Mouse (Mus musculus) liver, embryonic 11.5 days (tissue): ENCODE measurements around the gene Pou3f1. TPM values are rescaled to one million over a fixed set of nuclear protein-coding genes. Genes with fewer than 3 reads are reported as not detected.
A peak's percentile ranks its signal among the peaks of the same experiment; 100 is the strongest.

ENCODE experiments used
- ATAC-seq: fragments of 200-750 bp; cut with Nextera tagmentation; replicated peaks from 2 replicates; pipeline ENCODE4 v1.8.0; 2017; ENCODE audit warnings: moderate number of reproducible peaks, mild to moderate bottlenecking, moderate TSS enrichment, moderate library complexity; ENCODE audit not compliant: low FRiP score
- DNase-seq: peaks from one replicate; pipeline ENCODE4 v3.0.0-alpha.2; 2017; ENCODE audit warnings: low spot score
- H3K27ac ChIP-seq: fragments of 300-500 bp; sonication (generic); 2 replicates; pipeline ENCODE4 v1.5.1; 2014; ENCODE audit warnings: mild to moderate bottlenecking, low read depth, low read length, control low read depth
- H3K27me3 ChIP-seq: fragments of 300-500 bp; sonication (generic); replicated peaks from 2 replicates; pipeline ENCODE4 v1.6.1; 2014; ENCODE audit warnings: low read length, mixed read lengths; ENCODE audit not compliant: control insufficient read depth, insufficient read depth
- H3K36me3 ChIP-seq: fragments of 300-500 bp; sonication (generic); 2 replicates; pipeline ENCODE4 v1.6.1; 2014; ENCODE audit warnings: mild to moderate bottlenecking, low read length, moderate library complexity, mixed read lengths; ENCODE audit not compliant: control insufficient read depth, insufficient read depth
- H3K4me1 ChIP-seq: fragments of 300-500 bp; sonication (generic); replicated peaks from 2 replicates; pipeline ENCODE4 v1.6.1; 2014; ENCODE audit warnings: low read length, mixed read lengths; ENCODE audit not compliant: control insufficient read depth, insufficient read depth
- H3K4me2 ChIP-seq: fragments of 300-500 bp; sonication (generic); 2 replicates; pipeline ENCODE4 v1.6.1; 2014; ENCODE audit warnings: mild to moderate bottlenecking, control low read depth, moderate library complexity
- H3K4me3 ChIP-seq: fragments of 300-500 bp; sonication (generic); 2 replicates; pipeline ENCODE4 v1.5.1; 2014; ENCODE audit warnings: low read depth, low read length, control low read depth
- H3K9ac ChIP-seq: fragments of 300-500 bp; sonication (generic); 2 replicates; pipeline ENCODE4 v1.6.1; 2014; ENCODE audit warnings: low read depth, low read length, control low read depth
- H3K9me3 ChIP-seq: fragments of 300-500 bp; sonication (generic); 2 replicates; pipeline ENCODE4 v1.6.1; 2016; ENCODE audit warnings: low read length, inconsistent platforms, mixed read lengths; ENCODE audit not compliant: control insufficient read depth
- WGBS: fragments of 180-500 bp; shearing (Covaris S2); extraction: QIAGEN DNeasy Blood & Tissue Kit; methylation state at CpG from one replicate; pipeline ENCODE4 v1.1.7; 2014; 5-methylcytosine and 5-hydroxymethylcytosine counted together
- polyA plus RNA-seq: library from polyadenylated mRNA; unstranded; fragments of >200 nt; fragmentation: Nextera tagmentation; extraction: Ambion mirVana; gene quantifications from 2 replicates; pipeline ENCODE4 v1.2.1, GENCODE M21; 2014

The Pou3f1 gene
- polyA plus RNA-seq, 1 experiment from 2014 or later: 0.16 TPM

- Histone ChIP-seq H3K27ac (no peak overlapping the region), H3K27me3 (peaks cover 50% of the 10 kb centered on the region), H3K36me3 (no peaks in the 10 kb centered on the region), H3K9me3 (no peaks in the 10 kb centered on the region), H3K9ac (no peak overlapping the region), H3K4me1 (no peaks in the 10 kb centered on the region; the same call in 1 of the 2 replicates), H3K4me2 (no peak overlapping the region), H3K4me3 (no peak overlapping the region)
- 16% methylated on average over 7 of the region's 7 CpGs for WGBS
- ATAC-seq (no peak), DNase-seq (no peak)
Observed at GRCm38 (mm10) chr4:124671583-124671982, 15.0 kb downstream of the Pou3f1 start.

- Histone ChIP-seq H3K27me3 (peaks cover 44% of the 10 kb centered on the region), H3K9me3 (no peaks in the 10 kb centered on the region), H3K36me3 (peaks cover under 1% of the 10 kb centered on the region; the same call in 1 of the 2 replicates), H3K9ac (no peak overlapping the region), H3K4me3 (peak overlapping the region; percentile 18; the same call in 1 of the 2 replicates), H3K27ac (no peak overlapping the region), H3K4me2 (peak overlapping the region; percentile 50), H3K4me1 (no peaks in the 10 kb centered on the region; the same call in 1 of the 2 replicates)
- 7% methylated on average over 30 of the region's 31 CpGs for WGBS
- no peak for ATAC-seq
- no peak for DNase-seq
Observed at GRCm38 (mm10) chr4:124672347-124673320, 16.0 kb downstream of the Pou3f1 start.

- Histone ChIP-seq H3K4me2 (no peak overlapping the region), H3K9me3 (no peaks in the 10 kb centered on the region), H3K27me3 (peaks cover 36% of the 10 kb centered on the region), H3K4me1 (no peaks in the 10 kb centered on the region; the same call in 1 of the 2 replicates), H3K36me3 (peaks cover 10% of the 10 kb centered on the region; the same call in 1 of the 2 replicates), H3K27ac (no peak overlapping the region), H3K9ac (no peak overlapping the region), H3K4me3 (no peak overlapping the region)
- no peak for ATAC-seq
- DNase-seq: no peak
- 76% methylated on average over 17 of the region's 17 CpGs for WGBS
Observed at GRCm38 (mm10) chr4:124674334-124675032, 17.9 kb downstream of the Pou3f1 start.

GRCm38 (mm10) chr4:124675037-124675436, 18.4 kb downstream of the Pou3f1 start:
- Histone ChIP-seq H3K4me3 (no peak overlapping the region), H3K4me1 (no peaks in the 10 kb centered on the region; the same call in 1 of the 2 replicates), H3K27ac (no peak overlapping the region), H3K27me3 (peaks cover 36% of the 10 kb centered on the region), H3K36me3 (peaks cover 15% of the 10 kb centered on the region; the same call in 1 of the 2 replicates), H3K4me2 (no peak overlapping the region), H3K9ac (no peak overlapping the region), H3K9me3 (no peaks in the 10 kb centered on the region)
- 5% methylated on average over 4 of the region's 4 CpGs for WGBS
- DNase-seq (no peak), ATAC-seq (no peak)

GRCm38 (mm10) chr4:124675958-124676357, 19.4 kb downstream of the Pou3f1 start:
- no peak for ATAC-seq
- H3K4me2 ChIP-seq: no peak overlapping the region
- peaks cover 23% of the 10 kb centered on the region; the same call in 1 of the 2 replicates for H3K36me3 ChIP-seq
- no peaks in the 10 kb centered on the region for H3K9me3 ChIP-seq
- H3K9ac ChIP-seq: no peak overlapping the region
- no peak overlapping the region for H3K27ac ChIP-seq
- H3K4me3 ChIP-seq: no peak overlapping the region
- WGBS: 81% methylated on average over 6 of the region's 6 CpGs
- DNase-seq: no peak
- no peaks in the 10 kb centered on the region; the same call in 1 of the 2 replicates for H3K4me1 ChIP-seq
- H3K27me3 ChIP-seq: peaks cover 28% of the 10 kb centered on the region

- DNase-seq (no peak), ATAC-seq (no peak)
- WGBS: 68% methylated on average over 7 of the region's 7 CpGs
- no peaks in the 10 kb centered on the region for H3K4me1 ChIP-seq
- no peaks in the 10 kb centered on the region for H3K9me3 ChIP-seq
- H3K9ac ChIP-seq: no peak overlapping the region
- H3K4me3 ChIP-seq: no peak overlapping the region
- H3K27me3 ChIP-seq: no peaks in the 10 kb centered on the region
- H3K36me3 ChIP-seq: peaks cover 32% of the 10 kb centered on the region; the same call in 1 of the 2 replicates
- no peak overlapping the region for H3K4me2 ChIP-seq
- H3K27ac ChIP-seq: no peak overlapping the region
Observed at GRCm38 (mm10) chr4:124682270-124682669, 25.7 kb downstream of the Pou3f1 start.

- Histone ChIP-seq H3K27me3 (no peaks in the 10 kb centered on the region), H3K4me1 (no peaks in the 10 kb centered on the region), H3K4me3 (no peak overlapping the region), H3K9me3 (no peaks in the 10 kb centered on the region), H3K4me2 (no peak overlapping the region), H3K36me3 (peaks cover 28% of the 10 kb centered on the region; the same call in 1 of the 2 replicates), H3K27ac (no peak overlapping the region), H3K9ac (no peak overlapping the region)
- 89% methylated on average over 4 of the region's 4 CpGs for WGBS
- ATAC-seq: no peak
- DNase-seq: no peak
Observed at GRCm38 (mm10) chr4:124683474-124683873, 26.9 kb downstream of the Pou3f1 start.

GRCm38 (mm10) chr4:124685004-124685403, 28.4 kb downstream of the Pou3f1 start:
- Histone ChIP-seq H3K9ac (no peak overlapping the region), H3K4me3 (no peak overlapping the region), H3K27me3 (no peaks in the 10 kb centered on the region), H3K9me3 (no peaks in the 10 kb centered on the region), H3K4me2 (no peak overlapping the region), H3K4me1 (no peaks in the 10 kb centered on the region), H3K27ac (no peak overlapping the region), H3K36me3 (peaks cover 20% of the 10 kb centered on the region)
- no peak for DNase-seq
- 62% methylated on average over 4 of the region's 4 CpGs for WGBS
- no peak for ATAC-seq
